Mouse (Mus musculus): Measurements from ENCODE around the gene Utrn. TPM values are rescaled to one million over a fixed set of nuclear protein-coding genes. Genes with fewer than 3 reads are reported as not detected.

Utrn gene
- total RNA-seq, 1 experiment from 2014 or later: 46.5 TPM

DNA sequence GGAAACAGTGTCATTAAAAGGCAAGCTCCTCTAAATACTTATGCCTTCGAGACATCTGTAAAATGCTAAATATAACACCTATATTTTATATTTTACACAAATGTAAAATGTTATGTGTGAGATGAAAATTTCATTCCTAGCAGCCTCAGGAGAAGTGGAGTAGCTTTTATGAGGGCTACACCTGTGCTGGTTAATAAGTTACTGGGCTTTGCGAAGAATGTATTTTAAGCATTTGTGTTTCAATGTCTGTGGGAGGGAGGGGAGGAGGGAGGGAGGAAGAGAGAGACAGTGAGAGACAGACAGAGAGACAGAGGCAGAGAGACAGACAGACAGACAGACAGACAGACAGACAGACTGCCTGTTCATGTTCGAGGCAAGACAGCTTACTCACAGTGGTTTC is 380.6 kb downstream of the Utrn start:
- ATAC-seq (replicated peaks; ENCODE audit: low read depth, poor library complexity, severe bottlenecking): no peak

DNA sequence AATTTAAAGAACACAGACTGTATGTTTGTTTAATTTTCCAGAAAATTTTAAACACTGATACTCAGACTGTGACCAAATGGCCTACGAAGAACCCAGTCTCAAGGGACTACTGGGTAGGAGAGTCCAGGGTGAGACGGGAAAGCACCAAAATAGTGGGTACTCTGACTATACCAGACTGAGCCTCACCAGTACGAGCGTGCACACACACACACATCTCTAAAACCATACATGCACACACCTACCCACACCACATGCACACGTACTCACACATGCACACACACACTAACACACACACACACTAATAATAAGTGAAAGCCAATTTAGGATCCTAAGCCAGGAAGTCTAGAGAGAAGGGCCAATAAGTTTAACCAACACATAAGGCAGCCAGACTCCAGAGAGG is 381.0 kb downstream of the Utrn start:
- no peak for ATAC-seq (replicated peaks; ENCODE audit: low read depth, poor library complexity, severe bottlenecking)

DNA sequence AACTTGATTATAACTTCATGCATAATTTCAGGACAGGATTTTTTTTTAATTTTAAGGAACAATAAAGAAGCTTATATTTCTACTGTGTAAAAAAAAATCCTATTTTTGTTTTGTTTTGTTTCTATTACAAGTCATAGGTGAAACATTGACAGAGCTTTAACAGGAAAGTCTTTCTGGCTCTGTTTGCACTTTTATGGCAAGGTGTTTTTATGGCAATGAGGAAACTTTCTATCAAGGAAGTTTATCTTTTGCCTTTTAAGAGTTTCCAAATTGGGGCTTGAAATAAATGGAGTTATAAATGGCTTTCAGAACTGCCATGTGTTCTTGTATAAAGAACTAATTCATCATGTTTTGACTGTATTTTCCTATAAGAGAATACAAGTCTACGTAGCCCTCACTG is 385.7 kb downstream of the Utrn start:
- no peak for ATAC-seq (replicated peaks; ENCODE audit: low read depth, poor library complexity, severe bottlenecking)

DNA sequence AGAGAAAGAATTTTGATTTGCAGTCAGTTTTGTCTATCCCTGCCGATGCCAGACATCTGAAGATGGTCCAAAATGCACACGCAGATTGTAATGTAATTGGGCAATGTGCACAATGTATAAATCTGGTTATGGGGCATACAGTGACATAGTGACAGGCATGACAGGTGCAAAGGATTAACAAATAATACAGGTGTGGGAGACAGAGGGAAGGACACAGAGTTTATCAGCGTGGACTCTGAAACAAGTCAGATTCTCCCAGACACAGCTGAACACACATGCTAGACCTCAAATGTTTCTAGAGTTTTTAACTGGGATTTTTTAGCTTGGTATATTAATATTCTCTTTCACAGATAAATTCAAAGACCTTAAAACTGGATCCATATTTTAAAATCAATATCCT is 386.2 kb downstream of the Utrn start:
- ATAC-seq (replicated peaks; ENCODE audit: low read depth, poor library complexity, severe bottlenecking): no peak

DNA sequence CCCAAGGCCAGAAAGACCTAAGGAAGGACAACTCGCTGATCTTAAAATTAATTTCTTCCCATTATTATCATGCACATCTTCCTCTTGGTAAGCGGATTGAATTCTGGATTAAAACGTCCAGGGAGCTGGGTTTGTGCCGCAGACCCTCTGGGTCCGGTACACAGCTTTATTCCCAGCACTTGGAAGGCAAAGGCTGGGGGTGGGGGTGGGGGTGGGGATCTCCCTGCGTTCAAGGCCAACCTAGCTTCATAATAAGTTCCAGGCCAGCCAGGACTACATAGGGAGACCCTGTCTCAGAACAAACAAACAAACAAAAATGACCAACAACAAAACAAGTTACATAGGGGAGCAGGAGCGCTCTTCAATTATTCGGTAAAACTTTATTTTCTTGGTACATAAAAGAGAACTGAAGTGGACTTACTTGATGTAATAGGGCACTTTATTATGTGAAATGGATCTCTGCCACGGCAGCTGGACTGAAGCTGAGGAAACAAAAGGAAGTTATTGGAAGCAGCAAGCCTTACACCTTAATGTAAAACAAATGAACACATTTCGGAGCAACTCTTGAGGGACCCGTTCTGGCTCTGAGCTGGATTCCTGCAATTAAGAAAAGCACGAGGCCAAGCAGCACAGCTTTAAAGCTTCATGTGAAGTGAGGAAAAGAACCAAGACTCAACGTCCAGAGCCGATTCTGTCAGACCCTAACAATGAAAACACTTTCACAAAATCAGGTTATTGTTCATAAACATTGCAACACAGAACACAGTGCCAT is 394.1 kb downstream of the Utrn start:
- no peak for ATAC-seq (replicated peaks; ENCODE audit: low read depth, poor library complexity, severe bottlenecking)

DNA sequence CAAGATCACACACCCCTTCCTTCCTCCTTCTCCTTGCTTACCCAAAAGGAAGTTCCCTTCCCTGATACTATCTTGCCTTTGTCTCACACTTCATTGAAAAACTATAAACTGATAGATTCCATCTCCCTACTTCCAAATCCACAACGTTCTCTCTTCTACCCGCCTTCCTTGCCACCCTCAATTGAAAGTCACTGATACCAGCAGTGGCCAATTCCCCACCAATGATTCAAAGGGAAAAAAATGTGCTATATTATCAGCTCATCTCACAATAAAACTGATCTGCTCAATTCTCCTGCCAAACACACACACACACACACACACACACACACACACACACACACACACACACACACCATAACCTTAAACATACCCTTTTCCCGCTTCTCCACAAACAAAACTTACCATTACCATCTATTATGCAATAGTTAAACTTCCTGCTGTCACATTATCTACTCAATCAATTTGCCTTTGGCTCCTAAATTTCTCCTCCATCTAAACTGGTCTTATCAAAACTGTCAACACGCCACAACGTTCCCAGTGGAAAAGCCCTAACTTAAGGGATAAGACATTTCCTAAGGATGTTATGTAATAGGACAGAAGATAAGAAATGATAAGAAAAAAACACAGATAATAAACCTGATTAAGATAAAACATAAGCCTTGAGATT is 399.6 kb downstream of the Utrn start:
- no peak for ATAC-seq (replicated peaks; ENCODE audit: low read depth, poor library complexity, severe bottlenecking)

DNA sequence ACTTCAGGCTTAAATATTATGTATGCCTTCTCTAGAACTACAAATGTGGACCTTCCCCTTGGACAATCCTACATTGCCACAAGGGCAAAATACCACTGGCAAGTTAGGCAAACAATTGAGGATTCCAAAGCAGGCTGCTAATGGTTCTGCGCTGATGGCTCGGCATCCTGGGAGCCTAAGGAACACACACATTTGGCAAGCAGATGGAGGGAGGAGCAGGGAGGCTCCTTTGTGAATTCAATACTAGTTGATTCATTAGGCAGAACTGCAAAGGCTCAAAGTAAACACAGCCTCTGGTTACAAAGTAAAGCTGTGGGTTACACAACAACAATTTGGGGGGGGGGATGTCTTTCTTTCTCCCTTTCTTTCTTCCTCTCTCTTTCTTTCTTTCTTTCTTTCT is 401.6 kb downstream of the Utrn start:
- ATAC-seq (replicated peaks; ENCODE audit: low read depth, poor library complexity, severe bottlenecking): no peak

DNA sequence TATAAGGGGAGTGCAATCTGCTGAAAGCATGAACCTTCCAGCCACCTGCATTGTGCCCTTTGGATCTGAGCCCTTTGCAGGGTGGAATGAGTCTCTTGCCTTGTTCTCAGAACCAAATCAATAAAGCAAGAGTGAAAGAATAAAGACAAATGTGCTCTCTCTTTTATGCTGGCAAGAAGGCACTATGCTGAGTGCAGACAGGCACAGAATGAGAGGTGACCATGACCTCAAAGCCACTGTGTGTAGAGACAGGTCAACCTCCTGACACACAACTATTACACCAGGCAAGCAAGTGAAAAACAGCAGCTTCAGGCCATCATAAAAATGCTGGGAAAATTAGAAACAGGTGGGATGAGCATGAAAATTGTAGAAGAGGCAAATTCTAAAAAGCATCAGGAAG is 408.2 kb downstream of the Utrn start:
- ATAC-seq (replicated peaks; ENCODE audit: low read depth, poor library complexity, severe bottlenecking): no peak

DNA sequence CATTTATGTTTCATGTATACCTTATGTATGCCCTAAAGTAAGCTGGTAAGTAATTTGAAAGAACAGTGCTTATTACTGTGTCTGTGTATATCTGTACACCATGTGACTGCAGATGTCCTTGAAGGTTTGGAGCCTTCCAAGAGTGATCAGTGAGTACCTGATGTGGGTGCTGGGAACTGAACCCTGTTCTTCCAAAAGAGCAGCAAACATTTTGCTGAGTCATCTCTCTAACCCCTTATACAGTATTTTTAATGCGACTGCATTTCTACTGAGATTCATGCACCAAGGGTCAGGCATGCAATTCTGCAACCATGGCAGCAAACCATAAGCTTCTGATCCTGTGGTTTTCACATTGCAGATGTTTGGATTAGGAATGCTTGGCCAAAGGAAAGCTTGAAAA is 412.3 kb downstream of the Utrn start:
- ATAC-seq (replicated peaks; ENCODE audit: low read depth, poor library complexity, severe bottlenecking): no peak

DNA sequence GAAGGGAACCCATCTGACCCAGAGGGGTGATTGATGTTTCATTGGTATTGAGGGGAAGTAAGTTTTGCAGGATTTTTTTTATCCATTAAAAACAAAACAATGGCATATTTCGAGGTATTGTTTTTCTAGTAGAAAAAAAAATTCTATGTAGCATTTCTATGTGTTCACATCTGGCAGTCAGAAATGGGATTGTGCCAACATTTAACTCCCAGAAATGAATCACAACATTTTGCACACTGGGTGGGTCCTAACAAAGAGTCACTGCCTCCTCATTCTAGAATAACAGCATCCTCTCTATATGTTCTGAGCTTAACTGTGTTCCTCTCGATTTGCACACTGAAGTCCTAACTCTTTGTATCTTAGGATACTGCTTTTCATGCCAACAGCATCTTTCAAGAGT is 416.5 kb downstream of the Utrn start:
- no peak for ATAC-seq (replicated peaks; ENCODE audit: low read depth, poor library complexity, severe bottlenecking)

DNA sequence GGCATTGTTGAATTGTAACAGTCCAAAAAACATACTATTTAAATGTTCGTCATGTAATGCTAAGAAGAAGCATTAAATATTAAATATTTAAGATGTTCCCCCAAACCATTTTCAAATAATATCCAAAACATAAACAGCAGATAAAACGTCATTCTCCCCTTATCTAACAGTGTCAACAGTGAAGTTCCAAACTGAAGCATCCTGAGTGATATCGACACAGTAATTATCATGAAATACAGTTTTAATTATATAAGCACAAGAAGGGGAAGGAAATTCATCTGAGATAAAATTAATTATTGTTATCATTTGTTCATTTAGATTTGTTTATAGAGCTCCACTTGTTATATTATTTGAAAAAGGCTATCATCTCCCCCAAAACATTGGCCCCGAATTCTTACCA is 425.0 kb downstream of the Utrn start:
- no peak for ATAC-seq (replicated peaks; ENCODE audit: low read depth, poor library complexity, severe bottlenecking)

DNA sequence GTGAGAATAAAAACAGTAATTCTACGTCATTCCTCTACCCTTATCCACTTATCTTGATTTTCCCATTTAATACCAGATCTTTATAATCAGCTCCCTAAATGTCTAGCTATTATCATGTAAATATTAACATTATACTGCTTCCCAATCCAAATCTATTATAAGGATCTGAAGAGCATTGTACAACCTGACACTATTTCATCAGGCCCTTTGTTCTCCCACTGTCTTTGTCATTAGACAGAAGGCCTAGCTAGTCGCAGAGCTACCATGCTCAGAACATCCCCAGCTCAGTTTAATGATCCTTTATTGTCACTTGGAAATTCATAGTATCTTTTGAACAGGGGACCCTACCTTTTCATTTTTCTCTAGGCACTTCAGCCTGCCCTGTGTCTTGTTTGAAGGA is 436.0 kb downstream of the Utrn start:
- ATAC-seq (replicated peaks; ENCODE audit: low read depth, poor library complexity, severe bottlenecking): no peak

DNA sequence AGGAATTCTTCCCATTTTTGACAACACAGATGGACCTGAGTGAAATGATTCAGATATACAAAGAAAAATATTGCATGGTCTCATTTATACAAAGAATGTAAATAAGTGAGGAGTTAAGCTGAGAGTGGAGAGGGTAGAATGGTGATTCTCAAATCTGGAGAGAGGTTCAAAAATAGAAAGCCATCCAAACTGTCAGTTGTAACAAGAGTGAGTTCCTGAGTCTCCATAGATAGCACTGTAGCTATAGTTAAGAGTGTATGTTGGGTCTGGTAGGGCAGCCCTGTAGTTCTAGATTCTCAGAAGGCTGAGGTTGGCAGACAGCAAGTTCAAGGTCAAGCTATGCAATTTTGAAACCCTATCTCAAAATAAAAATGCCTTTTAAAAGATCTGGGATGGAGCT is 438.8 kb downstream of the Utrn start:
- no peak for ATAC-seq (replicated peaks; ENCODE audit: low read depth, poor library complexity, severe bottlenecking)

DNA sequence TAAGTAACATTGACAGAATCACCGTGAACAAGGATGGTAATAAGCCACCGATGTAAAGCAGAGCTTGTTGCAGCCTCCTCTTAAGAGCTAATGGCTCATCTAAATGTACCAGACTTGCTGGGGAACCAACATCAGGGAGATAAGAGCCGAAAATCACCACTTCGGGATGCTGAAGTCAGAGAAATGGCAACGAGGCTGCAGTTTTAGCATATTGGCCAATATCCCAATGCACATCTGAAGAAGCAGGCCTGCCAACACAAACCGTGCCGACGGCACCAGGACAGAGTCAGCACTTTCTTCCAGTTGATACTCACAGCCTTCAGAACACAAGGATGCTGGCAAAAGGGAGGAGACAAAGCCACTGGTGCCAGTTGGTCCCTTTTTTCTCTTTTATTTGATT is 442.3 kb downstream of the Utrn start:
- no peak for ATAC-seq (replicated peaks; ENCODE audit: low read depth, poor library complexity, severe bottlenecking)

DNA sequence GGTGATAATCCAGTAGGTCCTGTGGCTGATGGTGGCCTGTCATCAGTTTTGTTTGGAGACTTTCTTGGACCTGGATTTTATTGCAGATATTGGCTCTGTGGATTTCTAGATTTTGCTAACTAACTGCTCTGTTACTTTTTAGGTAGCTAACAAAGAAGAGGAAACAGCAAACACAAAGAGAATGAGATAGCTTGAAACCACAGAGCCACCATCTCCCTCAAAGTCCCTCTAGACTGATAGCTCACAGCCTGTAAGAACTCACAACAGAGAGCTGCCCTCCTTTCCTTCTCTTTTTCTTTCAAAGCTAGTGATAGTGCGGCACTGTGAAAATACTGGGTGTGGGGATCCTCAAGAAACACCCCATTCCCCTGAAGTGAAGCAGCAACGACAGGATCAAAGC is 444.2 kb downstream of the Utrn start:
- peak; percentile 69 for ATAC-seq (replicated peaks; ENCODE audit: low read depth, poor library complexity, severe bottlenecking)

DNA sequence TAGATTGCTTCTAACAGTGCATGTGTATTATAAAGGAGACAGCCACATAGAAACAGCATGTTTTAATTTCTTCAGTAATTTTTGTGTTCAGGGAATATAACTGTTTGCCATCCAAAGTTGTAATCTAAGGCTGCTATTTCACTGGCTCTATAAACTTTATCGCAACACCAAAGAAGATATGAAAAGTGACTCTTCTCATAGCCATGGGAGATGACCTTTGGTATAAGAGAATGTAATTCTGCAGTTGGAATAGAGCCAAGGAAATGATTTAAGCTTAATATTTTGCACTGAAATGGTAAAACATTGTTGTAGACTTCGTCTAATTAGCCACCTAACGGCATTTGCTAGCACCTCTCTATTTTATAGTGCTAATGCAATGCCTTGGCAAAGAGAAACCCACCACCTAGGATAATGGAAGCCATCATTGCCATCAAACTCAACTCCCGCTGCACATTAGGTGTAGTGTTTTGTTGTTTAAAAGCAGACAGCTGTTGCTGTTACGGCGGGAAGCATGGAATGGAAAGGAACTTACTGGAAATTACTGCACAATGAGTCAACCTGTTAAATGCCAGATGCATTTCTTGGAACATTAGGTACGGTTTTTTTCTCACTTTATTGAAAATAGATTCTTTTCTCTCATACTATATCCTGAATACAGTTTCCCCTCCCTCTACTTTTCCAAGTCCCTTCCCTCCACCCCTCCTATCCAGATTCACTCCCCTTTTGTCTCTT is 445.0 kb downstream of the Utrn start:
- ATAC-seq (replicated peaks; ENCODE audit: low read depth, poor library complexity, severe bottlenecking): no peak

DNA sequence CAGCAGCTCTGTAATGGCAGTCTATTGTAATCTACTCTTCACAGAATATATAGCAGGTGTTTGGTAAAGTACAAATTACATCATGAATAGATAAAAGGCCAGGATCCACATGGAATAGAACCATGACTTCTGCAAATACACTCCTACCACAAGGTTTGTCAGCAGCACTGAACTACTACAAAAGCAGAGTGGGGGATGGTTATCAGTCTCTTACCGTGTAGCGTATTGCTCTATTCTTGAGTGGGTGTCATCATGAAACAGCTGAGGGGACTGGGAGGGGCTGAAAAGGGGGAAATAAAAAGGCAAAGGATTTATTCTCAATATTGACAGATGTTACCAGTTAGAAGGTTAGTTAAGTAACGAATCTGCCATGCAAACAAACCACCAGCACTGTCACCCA is 454.2 kb downstream of the Utrn start:
- no peak for ATAC-seq (replicated peaks; ENCODE audit: low read depth, poor library complexity, severe bottlenecking)

DNA sequence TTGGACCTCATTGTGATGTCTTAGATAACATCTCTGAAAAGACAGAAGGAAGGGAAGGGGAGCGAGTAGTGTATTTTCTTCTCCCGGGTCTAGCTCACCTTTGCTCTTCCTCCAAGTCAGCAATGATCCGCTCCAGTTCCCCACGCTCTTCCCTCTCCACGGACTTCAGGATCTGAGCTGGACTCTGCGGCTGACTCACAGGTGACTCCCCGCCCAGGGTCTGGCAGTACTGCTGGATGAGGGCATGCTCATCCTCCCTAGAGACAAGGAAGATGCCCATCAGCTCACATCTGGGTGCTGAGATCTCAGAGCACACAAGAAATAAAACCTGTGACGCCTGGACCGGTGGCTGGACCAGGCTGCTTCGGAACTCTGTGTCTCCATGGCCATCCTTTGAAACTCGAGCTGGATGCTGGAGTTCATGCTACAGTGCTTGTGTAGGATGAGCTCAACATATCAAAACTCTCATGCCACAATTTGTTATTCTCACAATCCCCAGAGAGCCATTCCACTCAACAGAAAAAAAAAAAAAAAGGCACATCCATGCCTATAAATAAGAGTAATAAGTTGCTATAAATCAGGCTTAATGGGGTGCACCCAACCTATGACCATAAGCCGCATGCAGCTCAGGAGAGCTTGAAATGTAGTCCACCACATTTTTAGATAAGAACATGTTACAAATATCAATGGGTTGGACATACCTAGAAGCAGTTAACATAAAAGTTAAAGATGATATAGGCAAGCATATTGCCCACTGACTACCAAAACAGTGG is 462.6 kb downstream of the Utrn start:
- no peak for ATAC-seq (replicated peaks; ENCODE audit: low read depth, poor library complexity, severe bottlenecking)

DNA sequence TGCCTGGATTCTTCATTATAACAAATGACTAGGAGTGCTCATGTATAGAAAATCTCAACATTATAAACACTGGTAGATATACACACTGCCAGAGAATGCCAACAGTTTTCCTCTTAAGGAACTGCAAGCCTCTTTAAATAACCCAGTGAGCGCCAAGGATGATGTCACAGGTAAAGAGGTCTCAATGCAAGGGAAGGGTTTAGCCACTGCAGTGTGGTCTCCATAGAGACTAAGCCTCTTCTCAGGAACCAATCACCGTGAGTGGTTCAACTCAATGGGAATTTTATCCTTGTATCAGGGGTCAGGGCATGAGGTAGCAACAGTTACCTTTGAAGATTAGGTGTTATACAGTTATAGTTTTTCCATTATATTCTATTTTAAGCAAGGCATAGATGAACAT is 469.7 kb downstream of the Utrn start:
- ATAC-seq (replicated peaks; ENCODE audit: low read depth, poor library complexity, severe bottlenecking): no peak

DNA sequence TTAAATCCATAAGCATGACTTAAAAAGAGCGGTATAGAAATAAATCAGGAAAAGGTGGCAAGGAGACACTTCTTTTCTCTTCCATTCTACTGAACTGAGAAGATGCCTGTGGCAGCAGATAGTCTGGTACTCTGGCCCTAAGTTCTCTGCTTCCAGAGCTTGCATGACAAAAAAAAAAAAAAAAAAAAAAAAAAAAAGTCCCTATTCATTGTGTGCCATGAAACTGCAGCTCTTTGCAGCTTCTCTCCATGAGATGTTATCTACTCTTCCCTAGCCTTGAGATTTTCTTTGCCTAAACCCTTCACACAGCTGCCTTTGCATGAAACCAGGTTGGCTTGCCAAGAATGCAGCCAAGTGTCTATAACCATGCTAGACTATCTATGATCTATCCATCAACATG is 489.0 kb downstream of the Utrn start:
- no peak for ATAC-seq (replicated peaks; ENCODE audit: low read depth, poor library complexity, severe bottlenecking)

DNA sequence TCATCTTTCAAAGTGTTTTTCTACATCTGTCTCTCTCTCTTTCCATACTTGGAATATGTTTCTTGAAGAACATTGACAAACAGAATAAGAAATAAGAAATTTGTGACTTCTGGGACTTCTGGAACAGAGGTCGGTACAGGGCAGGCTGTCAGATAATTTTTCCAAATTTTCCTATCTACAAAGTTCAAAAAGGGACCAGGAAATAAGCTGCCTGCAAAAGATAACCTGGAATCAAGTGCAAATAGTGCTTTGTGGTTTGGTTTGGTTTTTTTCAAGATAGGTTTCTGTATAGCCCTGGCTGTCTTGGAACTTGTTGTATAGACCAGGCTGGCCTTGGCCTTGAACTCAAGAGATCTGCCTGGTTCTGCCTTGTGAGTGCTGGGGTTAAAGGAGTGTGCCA is 490.0 kb downstream of the Utrn start:
- no peak for ATAC-seq (replicated peaks; ENCODE audit: low read depth, poor library complexity, severe bottlenecking)
